Comparison of ENCODE assay signal across 17 mouse cellular contexts in genomic region chr5:90424625-90425024, GRCm38 (mm10). TPM values are rescaled to one million over a fixed set of nuclear protein-coding genes. Genes with fewer than 3 reads are reported as not detected.
"Had no signal": no experiment of that assay in that cellular context is flagged by ENCODE, and none has a peak within 500 bp of the region (broad histone marks: within the 10 kb centered on the region; RNA-seq: fewer than 3 reads in every experiment).

No protein-coding gene starts in this region.

- H3K9me3 ChIP-seq: neural tube, embryonic 15.5 days; stomach, embryonic 15.5 days had no signal

- DNase-seq: retina, postnatal 1 day; right cerebral cortex, adult 18-20 months; right cerebral cortex, postnatal 14 days; right cerebral cortex, postnatal 25 days; right cerebral cortex, postnatal 4 days; spleen, adult 18-20 months; thymus, adult 18-20 months; thymus, adult 2 months; thymus, postnatal 14 days; thymus, postnatal 25 days; thymus, postnatal 36 days; thymus, postnatal 4 days had no signal

- H3K4me1 ChIP-seq: neural tube, embryonic 15.5 days; stomach, embryonic 15.5 days had no signal

- H3K27ac ChIP-seq: neural tube, embryonic 15.5 days; stomach, embryonic 15.5 days; stomach, postnatal 0 days had no signal

- H3K9ac ChIP-seq: neural tube, embryonic 15.5 days; stomach, embryonic 15.5 days had no signal

- H3K27me3 ChIP-seq: neural tube, embryonic 15.5 days; stomach, embryonic 15.5 days had no signal

- H3K4me2 ChIP-seq: neural tube, embryonic 15.5 days; stomach, embryonic 15.5 days had no signal

- H3K36me3 ChIP-seq: neural tube, embryonic 15.5 days; stomach, embryonic 15.5 days had no signal

- H3K4me3 ChIP-seq: neural tube, embryonic 15.5 days; stomach, embryonic 15.5 days had no signal

RNA-seq across cellular contexts. Expression of gene Alb, which starts 36.1 kb away (rescaled TPM):
- total RNA-seq: neutrophil, adult 5-6 weeks had no signal
- polyA plus RNA-seq: small intestine, adult 2 months had no signal
